Mouse (Mus musculus) adrenal gland, postnatal 4 days (tissue): ENCODE measurements around the gene Arap1. TPM values are rescaled to one million over a fixed set of nuclear protein-coding genes. Genes with fewer than 3 reads are reported as not detected.

Experiments used
- DNase-seq, 2 experiments: peaks; one replicate each; pipeline ENCODE4 v3.0.0; 2021 to 2022; ENCODE audit warnings: low spot score in 2 of 2, mixed read lengths in 2 of 2
- total RNA-seq, 2 experiments: library from RNA; stranded (reverse); gene quantifications; 2 replicates each; pipeline ENCODE4 v1.2.3; 2021

The Arap1 gene
- total RNA-seq, 2 experiments from 2014 or later: 76.3 to 102 TPM

GRCm38 (mm10) chr7:101326006-101326405 is 21.9 kb upstream of the Arap1 start:
- DNase-seq: no peak

- no peak for DNase-seq
Observed at GRCm38 (mm10) chr7:101327263-101327662, 20.6 kb upstream of the Arap1 start.

DNA sequence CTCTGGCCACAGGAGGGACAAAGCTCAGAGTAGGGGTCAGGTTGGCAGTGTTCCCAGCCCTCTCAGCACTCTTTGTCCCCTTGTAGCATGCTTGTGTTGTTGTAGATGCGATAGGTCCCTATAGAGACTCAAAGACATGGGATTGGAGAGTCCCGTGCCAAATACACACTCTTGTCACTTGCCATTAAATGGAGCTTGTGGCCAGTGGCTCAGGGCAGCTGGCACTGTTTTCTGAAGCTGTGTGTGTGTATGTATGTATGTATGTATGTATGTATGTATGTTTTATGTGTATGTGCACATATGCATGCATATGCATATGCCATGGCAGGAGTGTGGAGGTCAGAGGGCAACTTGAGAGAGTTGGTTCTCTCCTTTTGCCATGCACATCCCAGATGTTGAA is 20.1 kb upstream of the Arap1 start:
- DNase-seq: no peak

DNA sequence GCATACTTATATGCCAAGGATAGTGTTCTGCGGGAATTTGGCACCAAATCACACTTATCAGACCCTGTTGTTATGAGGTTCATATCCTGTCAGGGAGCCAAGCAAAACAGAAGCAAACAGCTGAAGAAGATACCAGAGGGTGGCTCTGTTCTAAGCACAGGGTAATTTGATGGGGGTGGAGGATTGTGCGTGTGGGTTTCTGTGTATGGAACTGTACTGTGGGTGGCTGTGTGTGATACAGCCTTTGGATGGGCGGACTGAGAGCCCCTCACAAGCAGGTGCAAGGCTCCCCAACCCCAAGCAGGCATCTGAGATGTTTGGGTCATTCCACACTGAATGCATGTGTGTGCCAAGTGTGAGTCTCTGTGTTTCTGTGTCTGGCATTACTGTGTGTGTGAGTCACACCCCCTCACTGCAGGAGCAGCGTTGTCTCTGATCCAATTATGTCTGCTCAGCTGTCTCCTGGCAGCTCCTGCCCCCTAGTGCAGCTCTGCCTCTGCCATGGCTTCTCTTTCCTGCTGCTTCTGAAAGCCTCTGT is 19.2 kb upstream of the Arap1 start:
- DNase-seq: no peak

- no peak for DNase-seq
Observed at GRCm38 (mm10) chr7:101329606-101330005, 18.3 kb upstream of the Arap1 start.

- no peak for DNase-seq
Observed at GRCm38 (mm10) chr7:101330074-101330840, 17.6 kb upstream of the Arap1 start.

DNA sequence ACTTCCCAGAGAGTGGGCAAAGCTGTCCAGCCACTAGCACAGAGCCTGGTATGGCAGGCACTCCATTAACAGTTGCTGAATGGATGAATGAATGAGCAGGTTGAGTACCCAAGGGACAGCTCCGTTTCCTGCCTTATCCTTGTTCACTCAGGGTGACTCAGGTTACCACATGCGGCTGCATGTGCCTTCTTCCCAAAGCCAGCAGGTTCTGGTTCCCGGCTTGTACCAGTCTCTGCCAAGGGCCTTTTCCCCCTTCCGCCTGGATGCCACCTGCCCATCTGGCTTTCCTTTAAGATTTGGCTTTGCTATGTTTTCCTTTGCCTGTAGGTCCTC is 17.1 kb upstream of the Arap1 start:
- no peak for DNase-seq

DNA sequence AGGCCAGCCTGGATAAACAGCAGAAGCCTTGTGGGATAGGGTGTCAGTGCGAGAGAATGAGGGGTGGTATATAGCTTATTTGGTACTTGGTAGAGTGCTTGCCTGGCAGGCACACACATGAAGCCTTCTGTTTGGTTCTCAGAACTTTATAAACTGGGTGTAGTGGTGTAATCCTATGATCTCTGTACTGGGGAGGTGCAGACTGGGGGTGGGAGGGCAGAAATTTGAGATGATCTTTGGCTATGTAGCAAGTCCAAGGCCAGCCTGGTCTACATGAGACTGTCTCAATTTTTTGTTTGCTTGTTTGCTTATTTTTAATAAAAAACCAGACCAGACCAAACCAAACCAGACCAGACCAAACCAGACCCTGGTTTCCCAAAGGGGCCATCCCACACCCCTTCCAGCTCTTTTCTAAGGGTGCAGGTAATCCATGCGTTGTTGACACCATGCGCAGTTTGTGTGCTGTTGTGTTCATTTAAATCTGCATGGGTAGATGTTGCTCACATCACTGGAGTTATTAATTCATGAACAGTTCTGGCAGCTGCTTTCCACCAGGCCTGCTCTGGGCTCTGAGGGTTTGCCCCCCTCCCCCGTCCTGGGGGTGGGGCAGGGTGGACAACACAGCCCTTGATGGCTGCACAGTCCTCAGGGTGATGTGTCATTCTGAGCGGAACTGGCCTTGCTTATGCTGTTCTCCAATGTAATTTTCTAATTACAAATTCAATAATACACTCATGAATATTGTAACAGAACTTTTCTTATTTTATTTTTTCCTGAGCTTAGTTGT is 15.6 kb upstream of the Arap1 start:
- DNase-seq: no peak

DNA sequence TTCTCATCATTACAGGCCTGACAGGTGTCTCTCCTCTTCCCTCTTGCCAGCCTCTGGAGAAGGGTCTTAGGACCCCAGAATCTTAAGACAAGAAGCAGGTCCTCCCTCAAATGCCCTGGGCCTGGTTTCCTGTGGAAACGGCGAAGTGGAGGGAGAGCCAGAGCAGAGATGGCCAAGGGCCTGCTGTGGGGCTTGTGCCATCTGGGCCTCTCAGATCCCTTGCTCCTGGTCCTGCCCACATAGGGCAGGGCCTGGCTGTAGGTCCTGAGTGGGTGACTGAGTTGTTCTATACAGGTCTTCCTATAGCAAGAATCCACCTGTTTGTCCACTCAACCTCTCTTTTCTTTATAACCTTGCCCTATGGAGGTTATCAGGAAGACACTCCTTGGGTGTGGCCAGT is 12.6 kb upstream of the Arap1 start:
- DNase-seq: no peak

- DNase-seq: no peak
Observed at GRCm38 (mm10) chr7:101336686-101337085, 11.2 kb upstream of the Arap1 start.

DNA sequence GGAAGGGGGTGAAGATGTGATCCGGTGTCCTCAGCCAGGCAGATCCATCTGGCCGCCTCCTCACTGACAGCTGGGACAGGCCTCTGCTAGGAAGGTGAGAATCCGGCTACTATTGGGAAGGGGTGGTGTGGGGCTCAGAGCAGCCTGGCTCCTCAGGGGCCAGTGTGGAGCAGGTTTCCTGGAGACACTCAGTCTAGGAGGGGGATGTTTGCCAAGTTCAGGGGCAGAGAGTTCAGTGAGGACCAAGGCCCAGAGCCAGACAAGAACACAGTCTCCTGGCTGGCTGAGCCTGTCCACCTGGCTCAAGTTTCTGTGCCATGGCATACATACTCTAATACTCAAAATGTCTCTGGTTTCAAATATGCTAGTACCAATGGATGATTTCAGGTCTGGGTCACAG is 10.5 kb upstream of the Arap1 start:
- DNase-seq: no peak

DNA sequence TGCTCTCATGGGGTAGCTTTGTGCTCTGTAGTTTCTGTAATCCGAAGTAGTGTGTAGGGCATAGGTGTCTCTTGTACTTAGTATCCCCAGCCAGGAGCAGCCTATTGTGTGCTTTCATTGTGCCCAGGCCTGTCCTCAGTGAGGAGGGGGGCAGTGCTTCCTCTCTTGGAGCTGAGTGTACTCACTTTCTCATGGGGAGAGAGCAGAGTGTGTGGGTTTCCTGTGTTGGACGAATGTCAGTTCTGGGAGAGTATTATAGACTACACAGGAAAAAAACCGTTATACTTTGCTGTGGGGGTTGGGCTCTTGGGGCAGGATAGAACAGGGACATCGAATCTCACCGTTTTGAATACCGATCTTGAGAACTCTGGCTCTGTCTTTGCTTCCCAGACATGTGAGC is 6.5 kb upstream of the Arap1 start:
- no peak for DNase-seq

- no peak for DNase-seq
Observed at GRCm38 (mm10) chr7:101343135-101343534, 4.7 kb upstream of the Arap1 start.

- no peak for DNase-seq
Observed at GRCm38 (mm10) chr7:101344892-101345291, 3.0 kb upstream of the Arap1 start.

DNA sequence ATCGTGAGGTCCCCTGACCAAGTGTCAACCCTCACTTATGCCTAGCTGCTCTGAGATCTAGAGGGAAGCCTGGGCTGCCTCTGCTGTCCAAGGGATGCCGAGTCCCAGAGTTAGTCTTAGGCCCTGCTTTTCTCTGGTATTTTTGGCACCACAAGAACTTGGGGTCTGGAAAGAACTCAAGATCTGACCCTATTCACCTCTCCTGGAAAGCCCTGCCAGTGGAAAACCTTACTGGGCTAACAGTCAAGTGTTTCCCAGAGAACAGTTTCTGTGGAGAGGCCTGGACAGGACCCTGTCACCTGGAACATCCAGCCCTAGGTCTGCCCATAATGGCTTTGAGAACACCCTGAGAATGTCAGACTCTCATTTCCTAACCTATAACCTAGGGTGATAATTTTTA is 876 bp upstream of the Arap1 start:
- no peak for DNase-seq

DNA sequence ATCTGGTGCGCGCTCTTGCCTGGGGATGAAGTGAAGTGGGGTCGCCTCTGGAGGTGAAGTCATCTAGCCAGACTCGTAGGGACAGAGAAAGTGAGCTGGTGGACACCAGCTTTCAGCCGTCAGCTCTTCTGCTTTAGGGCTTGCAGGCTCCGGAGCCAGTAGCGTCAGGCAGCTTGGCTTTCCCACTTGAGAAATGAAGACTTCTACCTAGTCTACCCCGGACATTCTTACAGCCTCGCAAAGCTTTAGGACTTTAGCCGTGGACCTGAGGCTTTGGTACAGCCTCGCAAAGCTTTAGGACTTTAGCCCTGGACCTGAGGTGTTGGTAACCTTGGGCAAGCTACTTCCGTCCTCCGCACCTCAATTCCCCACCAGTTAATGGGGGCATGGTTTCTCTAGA is 445 bp downstream of the Arap1 start:
- no peak for DNase-seq

GRCm38 (mm10) chr7:101349861-101350260 is 2.0 kb downstream of the Arap1 start:
- DNase-seq: no peak

DNA sequence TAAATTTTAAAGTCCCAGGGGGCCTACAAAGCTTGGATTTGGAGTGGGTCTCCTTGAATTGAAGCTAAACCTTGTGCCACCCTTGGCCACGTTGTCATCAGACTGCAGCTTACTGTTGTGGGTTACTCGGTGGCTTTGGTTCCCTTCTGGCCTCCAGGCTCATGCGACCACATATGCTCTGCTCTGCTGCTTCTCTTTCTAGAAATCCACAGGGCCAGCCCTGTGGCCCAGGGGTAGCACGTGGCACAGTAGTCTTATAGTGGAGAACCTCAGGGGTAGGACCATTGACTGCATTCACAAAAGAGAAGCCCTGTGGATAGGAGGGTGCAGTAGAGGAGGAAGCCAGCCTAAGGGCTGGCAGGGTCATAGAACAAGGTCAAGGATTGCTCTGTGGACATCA is 4.5 kb downstream of the Arap1 start:
- DNase-seq: no peak

GRCm38 (mm10) chr7:101354423-101354822 is 6.6 kb downstream of the Arap1 start:
- no peak for DNase-seq

DNA sequence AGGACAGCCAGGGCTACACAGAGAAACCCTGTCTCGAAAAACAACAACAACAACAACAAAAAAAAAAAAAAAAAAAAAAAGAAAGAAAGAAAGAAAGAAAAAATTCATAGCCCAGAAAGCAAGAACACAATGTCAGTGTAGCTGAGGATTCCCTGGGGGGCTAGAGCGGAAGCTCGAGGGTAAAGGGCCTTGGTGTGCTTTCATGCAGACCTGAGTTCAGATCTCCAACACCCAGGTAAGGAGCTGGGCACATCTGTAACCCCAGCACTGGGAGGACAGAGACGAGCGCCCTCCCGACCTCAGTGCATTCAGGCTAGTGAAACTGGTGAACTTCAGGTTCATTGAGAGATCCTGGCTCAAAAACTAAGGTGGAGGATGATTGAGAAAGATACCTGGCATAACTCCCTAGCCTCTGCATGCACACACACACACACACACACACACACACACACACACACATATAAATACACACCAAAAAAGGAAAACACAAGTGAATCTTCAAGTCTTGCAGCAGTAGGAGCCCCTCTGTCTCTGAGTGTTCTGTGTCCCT is 7.8 kb downstream of the Arap1 start:
- DNase-seq: no peak

- DNase-seq: no peak
Observed at GRCm38 (mm10) chr7:101356868-101357267, 9.0 kb downstream of the Arap1 start.

- no peak for DNase-seq
Observed at GRCm38 (mm10) chr7:101360406-101360805, 12.5 kb downstream of the Arap1 start.
